Mouse (Mus musculus): ENCODE data around the gene Asl.

- no peak for TF ChIP-seq HCFC1 (IDR thresholded peaks at IDR 0.05; ENCODE audit: borderline replicate concordance, insufficient read depth, low read length)
- no peak for TF ChIP-seq ZNF384 (IDR thresholded peaks at IDR 0.05; ENCODE audit: low read depth, low read length)
- TF ChIP-seq MAFK (IDR thresholded peaks at IDR 0.05; ENCODE audit: insufficient read depth, low read depth, low read length) = no peak
Observed at GRCm38 (mm10) chr5:130078096-130078833, 49.2 kb upstream of the Asl start.

Measured in ES-E14 (cell line).